Mouse (Mus musculus) A20 (cell line): ENCODE results near the gene Srebf1.
A peak's percentile ranks its signal among the peaks of the same experiment; 100 is the strongest.

Source experiments
- DNase-seq: peaks from one replicate; pipeline ENCODE4 v3.0.0-alpha.2; 2011; ENCODE audit warnings: low read depth, low spot score

Srebf1 gene

DNA sequence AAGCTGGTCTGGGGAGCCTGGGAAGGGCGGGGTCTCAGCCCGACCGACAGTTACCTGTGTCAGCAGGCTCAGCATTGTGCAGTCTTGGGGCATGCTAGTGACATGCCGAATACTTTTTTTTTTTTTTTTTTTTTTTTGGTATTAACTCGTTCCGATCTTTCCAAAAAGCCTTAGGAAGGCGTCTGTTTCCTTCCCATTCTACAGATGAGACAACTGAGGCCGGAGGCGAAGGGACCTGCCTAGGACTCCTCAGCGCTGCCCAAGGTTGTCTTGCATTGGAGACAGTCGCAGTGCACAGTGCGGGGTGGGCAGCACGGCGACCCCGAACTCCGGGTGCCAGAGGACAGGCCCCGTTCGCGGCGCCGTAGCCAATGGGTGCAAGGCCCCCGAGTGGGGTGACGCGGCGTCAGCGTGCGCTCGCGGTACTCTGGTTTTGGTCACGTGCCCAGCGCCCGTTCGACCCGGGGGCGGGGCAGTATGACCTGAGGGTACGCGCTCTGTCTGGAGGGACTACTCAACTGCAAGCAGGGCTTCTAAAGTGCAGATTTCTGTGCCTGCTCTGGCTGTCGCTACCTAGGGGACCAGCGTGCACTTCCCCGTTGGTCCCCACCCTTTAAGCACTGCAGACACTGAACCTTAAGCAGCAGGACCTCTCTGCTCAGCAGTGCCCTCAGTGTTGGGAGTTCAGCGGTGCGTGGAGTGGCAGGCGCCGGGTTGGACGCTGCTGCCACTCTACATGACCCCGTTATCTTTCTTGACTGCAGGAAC is at the start of gene Srebf1:
Srebf1 (minus strand) TSS at position 113 of the 768 bp plus-strand sequence.
- peak; percentile 98 for DNase-seq

DNA sequence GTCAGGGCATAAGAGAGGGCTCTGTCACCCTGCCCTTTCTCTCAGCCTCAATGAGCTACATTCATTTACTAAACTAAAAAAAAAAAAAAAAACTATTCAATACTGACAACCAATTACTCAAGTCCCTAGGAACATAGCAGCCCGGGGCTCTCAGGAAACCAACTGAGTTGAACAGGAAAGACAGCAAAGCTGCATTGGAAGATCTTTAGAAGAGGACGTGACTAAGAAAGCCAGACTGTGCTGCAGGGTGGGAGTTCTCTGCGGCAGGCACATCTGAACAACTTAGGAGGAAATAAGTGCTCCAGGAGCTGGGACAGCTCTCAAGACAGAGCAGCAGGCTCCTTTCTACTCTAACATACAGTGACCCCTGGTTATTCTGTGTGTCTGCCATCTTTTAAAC is 46.2 kb upstream of the Srebf1 start:
- no peak for DNase-seq

DNA sequence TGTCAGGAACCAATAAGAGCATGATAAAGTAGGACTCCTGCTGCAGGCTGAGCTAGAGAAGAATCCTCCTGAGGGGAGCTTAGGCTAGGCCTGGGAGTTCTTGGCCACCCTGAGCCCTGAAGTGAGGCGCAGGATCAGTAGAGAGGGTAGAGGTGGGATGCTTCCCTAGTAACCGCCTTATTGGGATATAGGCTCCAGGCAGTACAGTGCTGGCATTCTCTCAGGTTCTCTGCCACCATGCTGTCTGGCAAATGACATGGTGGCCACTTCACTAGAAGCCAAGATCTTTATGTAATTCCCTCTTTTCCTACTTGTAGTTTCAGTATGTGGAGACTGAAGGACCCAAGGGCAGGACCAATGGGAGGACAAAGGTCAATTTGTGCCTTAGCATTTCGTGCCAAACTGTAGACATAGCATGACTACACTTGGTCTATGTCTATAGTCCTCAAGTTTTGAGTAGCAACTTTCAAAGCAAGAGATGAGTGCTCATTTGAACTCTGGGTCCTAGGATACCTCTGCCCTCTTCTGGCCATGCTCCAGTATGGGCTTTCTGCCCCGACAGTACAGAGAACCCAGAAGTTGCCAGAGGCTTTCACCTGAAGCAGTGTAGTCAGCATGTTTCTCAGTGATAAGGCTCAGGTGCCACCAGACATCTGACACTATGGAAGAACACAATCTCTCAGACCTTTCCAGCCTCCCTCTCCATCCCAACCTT is 43.0 kb upstream of the Srebf1 start:
- DNase-seq, result peak; percentile 6

DNA sequence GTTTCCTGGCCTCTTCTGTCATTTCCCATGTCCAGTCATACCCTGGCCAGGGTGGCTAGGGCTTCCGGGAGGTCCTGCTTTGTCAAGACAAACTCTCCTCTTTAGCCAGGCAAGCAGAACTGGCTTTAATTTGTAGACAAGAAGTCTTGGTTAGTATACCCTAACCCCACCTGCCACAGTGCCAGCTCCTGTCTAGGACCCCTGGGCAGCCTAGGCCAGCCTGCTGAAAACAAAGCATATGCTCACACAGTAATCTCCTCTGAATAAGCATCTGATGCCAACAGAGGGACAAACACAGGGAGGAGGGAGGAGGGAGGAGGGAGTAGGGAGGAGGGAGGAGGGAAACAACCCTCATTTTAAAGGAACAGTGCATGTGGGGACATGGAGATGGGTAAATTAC is 42.3 kb upstream of the Srebf1 start:
- no peak for DNase-seq

DNA sequence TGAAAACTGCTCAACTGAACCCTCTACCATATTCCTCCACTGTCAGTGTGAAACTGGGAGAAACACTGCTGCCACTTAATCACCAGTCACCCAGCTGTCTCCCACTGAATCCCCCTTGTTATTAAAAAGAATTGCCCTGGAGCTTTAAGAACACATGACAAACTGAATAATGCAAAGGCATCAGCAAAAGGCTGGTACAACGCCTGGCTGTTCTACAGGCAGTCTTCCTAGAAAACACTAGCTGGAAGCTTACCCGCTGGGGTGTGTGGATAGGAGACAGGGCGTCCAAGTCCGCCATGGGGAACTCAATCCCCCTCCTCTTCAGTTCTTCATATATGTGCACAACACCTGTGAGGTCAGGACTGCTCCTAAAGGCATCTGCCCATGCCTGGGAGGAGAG is 40.0 kb upstream of the Srebf1 start:
- no peak for DNase-seq

DNA sequence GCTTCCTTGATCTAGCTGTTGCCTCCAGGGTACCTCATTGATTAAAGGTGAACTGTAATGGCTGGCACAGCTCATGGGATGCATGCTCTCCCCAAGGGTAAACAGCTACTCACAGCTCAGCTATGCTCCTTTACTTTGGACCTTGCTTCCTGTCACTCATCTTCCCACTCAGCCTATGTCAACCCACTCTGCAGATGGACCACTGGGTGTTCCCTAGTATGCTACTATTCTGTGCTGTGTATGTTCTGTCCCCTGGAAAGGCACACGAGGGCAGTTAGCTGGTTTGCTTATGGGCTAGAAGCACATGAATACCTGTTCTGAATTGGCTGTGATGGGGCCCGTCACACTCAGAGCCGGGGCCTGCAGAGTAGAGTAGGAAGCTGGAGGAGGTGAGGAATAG is 38.4 kb upstream of the Srebf1 start:
- no peak for DNase-seq

DNA sequence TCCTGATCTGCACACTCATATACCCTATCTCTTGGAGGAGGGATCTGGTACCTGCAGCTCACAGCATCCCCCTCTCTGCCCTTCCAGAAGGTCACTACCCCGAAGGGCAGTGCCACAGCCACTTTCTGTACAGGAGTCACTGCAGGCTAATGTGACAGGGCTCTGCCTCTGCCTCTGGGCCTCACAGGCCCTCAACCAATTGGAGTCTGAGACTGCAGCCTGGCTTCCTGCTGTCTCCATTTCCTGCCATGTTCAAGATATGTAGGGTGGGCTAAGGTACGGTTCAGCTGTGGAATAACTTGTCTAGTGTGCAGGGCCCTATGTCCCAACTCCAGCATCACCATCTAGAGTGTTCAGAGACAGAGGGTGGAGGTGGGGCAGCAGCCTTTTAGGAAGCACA is 35.3 kb upstream of the Srebf1 start:
- DNase-seq, result no peak

DNA sequence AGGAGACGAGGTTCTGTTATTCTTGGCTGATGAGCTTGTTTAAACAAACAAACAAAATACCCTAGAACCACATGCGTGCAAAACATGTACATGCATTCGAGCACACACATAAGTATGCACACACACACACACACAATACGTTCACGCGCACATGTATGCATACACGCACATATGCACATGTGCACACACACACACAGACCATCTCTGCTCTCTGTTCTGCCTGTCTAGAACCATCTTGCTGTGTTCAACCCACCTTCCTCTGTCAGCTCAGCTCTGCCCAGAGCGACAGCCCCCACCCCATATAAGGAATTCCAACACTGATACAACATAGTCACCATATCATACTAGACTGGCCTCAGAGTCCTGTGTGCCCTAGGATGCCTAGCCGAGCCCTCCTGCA is 34.3 kb upstream of the Srebf1 start:
- DNase-seq, result no peak

DNA sequence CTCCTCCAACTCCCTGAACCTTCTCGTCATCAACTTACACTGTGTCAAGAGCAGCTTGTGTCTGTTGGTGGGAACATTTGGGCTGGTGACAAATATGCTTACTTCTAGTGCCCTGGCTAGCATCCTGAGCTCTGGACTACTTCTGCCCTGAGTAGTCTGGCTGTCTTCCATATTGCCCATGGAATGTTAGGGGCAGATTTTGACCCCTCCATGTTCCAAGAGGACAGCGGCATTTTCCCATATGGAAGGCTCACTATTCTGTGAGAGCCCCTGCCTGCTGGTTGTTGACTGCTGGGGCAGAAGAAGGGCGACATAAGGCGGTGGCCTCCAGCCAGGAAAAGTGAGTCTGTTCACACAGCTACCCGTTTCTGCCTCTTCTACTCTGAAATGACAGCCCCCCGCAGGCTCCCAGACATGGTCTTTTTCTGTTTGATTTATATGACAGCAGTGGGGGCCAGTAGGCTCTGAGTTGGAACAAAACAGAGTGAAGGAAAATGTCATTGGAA is 33.8 kb upstream of the Srebf1 start:
- DNase-seq, result no peak

DNA sequence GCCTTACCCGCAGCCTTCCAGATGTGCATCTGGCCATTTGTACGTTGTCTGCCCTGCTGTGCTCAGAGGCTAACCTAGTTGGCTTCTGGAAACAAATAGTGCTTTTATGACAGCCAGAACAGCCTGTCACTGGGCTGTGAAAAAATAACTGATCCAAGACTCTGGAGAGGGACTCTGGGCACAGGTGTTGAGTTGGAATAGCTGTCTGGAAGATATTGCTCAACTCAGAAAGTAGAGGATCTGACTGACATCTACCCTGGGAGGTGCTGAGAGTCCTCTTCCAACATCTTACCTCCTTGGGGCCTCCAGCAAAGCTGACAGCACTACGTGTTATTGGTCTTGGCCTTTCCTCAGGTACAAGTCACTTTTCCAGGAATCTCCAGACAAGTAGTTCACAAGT is 33.3 kb upstream of the Srebf1 start:
- DNase-seq, result no peak

DNA sequence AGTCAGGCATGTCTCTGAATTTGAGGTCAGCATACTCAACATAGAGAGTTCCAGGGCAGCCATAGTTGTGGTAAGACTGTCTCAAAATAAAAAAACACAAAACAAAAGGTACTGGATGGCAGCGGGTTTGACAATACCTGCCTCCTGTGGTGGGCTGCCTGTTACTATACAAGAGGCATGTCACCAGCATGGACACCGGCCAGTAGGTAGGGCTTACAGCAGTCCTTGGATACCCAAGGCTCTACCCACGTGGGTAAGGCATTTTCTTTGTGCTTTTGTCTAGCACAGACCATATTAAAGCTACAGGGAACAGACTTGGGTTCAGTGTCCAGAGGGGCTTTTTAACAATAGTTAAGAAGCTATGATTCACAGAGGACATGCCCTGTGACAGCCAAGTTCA is 32.8 kb upstream of the Srebf1 start:
- no peak for DNase-seq

DNA sequence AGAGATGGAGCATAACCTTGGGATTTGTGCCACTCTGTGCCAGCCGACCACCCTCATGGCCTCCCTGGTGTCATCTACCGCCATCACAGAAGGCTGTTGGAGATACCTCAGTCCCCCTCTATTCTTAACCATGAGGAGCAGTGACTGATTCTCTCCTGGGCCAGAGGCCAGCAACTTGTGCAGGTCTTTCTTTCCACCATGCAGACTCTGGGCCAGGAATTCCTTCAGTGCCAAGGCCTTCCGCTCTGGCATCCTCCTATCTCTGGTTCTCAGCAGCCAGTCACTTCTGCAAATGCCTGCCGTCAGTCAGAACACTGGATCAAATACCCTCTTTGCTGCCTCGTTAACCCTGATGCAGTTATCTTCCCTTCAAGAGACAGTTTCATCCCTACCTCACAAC is 31.9 kb upstream of the Srebf1 start:
- no peak for DNase-seq

DNA sequence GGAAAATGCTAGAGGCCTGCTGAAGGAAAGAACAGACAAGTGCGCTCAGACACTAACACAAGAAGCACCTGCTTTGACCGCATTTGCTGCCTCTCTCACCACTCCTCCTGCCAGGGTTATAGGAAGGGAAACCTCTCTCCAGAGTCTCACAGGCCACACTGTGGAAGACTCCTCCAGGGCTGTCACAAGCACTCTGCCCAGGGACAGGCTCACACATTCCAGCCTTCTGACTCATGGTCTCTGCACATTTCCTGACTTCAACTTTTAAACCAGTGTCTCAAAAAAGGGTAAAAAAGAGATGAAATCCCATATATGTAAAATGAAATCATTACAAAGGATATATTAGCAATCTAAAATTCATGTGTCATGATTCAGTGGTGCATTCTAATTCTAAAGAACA is 31.2 kb upstream of the Srebf1 start:
- no peak for DNase-seq

DNA sequence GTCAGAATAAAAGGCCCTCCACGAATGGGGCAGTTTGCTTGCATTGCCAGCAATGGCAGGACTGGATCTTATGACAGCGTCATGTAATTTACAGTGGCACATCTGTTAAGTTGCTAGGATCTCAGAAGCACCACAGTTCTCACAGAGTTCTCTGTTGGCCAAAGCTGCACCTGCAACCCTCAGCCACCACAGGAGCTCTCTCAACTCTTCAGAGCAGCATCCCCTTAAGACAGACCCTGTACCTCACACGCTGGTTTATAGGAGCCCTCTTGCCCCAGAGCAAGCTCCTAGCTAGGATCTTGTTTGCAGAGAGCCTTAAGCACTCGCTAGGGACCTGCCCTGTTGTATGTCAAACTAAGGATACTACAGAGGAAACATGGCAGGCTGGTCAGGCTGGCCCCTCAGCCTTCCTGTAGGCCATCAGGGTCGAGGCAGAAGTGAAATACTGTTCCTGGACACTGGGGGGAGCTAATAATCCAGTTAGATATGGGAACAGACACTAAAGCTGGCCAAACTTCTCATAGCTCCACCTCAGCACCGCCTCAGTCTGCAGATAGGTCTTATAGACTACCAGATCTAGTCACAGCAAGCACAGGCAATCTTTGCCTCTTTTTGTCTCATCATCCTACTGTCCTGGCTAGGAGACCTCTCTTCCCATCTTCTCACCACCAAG is 28.7 kb upstream of the Srebf1 start:
- DNase-seq, result peak; percentile 63

DNA sequence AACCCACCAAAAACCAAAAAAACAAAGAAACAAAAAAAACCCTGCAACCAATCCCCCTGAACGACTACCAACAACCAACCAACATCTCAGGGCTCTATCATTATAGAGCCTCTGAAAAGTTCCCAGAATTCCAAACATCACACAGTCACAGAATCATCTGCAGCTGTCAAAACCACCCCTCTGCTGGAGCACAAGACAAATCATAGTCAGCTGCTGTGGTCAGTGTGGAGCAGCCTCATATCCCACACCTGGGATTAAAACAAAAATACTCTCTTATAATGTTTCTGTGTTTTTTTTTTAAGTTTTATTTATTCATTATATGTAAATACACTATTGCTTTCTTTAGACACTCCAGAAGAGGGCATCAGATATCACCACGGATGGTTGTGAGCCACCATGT is 27.5 kb upstream of the Srebf1 start:
- DNase-seq, result no peak

DNA sequence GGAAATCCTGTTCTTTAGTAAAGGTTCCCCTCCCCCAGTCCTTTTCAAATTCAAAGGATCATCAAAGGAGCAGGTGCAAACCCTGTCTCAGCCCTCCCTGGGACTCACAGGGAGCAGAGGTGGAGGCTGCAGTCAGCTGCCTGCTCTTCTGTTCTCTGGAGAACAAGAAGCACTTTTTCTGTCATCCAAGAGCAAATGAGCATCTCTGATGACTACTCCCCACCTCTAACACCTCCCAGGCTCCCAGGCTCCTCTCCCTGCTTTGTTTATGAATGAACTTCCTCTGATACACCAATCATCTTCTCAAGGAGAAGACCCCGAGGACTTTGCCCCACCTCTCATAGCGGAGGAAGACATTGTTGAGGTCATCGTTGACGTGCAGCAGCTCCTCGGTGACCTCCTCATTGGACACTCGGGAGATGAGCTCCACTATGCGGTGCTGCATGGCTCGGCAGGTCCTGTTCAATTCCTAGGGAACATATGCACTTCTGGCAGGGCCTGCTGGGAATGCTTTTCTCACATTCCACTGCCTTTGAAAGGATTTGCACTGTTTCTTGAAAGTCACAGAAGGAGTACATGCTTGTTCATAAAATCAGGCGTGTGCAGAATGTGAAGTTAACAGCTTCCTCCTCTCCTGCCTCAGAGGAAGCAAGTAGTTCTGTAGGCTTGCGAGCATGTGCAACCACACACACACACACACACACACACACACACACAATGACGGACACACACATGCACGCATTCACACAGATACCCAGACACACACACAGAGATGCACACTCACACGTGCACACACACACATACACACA is 26.4 kb upstream of the Srebf1 start:
- no peak for DNase-seq

DNA sequence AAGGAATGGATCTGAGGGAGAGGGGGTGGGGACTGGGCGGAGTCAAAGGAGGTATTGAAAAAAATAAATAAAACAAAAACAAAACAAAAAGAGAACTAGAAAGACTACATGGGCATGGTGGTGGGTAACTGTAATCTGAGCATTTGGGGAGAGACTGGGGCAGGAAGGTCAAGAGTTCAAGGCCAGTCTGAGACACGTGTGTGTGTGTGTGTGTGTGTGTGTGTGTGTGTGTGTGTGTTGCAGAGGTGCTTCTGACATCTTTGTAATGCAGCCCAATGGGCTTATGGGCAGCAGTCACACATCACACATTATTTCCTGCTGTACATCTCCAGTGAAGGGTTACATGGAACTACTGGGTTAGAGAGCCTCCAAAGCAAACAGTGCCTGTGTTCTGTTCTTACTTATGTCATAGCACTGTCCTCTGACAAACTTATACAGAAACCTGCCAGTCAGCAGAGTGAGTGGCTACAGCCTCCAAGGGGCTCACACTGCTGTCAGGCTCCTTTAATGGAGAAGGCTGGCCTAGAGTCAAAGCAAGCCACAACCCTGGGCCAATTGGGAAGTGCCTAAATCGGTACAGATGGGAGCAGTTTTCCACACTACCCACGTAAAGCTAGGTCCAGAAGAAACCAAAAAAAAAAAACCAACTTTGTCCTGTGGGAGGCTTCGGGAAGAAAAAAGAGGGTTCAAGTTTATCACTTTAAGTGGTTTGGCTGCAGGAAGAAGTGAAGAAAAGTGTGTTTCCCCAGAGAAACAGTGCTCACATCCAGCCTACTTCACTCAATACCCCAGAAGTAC is 25.6 kb upstream of the Srebf1 start:
- no peak for DNase-seq

DNA sequence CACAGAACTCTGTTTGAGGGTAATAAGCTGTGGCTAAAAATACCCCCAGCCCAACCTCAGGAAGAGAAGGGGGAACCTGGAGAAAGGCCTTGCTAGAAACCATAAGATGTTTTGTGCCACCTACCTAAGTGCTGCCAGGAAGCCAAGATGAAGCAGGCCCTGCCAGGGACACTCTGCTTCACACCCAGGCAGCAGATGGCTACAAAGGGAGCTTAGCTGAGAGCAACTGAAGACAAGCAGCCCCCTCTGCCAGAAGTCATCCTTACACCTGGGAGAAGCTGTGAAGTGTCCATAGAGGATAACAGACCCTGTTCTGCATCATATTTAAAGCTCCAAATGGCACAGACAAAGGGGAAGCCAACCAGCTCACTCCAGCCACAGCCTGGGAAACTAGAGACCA is 23.7 kb upstream of the Srebf1 start:
- no peak for DNase-seq

DNA sequence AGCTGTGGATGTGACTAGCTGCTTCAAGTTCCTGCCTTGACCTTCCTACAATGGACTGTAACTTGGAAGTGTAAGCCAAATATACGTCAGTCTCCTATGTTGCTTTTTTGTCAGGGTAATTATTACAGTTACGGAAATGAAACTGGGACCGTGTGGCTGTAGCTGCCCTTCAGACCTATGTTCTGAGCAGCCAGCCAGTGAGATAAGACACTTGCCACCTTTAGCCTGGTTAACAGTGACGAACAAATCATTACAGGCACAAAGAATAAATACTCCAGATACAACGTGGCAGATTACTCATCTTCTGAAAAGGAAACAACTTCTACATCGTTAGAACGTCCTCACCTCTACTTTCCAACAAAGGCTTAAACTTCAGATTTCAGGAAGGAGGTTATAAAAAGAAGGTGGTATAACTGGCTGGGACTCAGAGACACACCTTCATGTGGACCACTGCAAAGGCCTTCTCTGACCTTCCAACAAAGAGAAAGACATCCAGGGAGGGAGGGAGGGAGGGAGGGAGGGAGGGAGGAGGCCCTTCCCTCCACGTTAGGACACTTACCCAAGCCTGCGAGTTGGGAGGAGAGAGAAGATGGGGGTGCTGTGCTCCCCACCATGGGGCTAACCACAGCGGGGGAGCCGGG is 22.2 kb upstream of the Srebf1 start:
- DNase-seq, result no peak

DNA sequence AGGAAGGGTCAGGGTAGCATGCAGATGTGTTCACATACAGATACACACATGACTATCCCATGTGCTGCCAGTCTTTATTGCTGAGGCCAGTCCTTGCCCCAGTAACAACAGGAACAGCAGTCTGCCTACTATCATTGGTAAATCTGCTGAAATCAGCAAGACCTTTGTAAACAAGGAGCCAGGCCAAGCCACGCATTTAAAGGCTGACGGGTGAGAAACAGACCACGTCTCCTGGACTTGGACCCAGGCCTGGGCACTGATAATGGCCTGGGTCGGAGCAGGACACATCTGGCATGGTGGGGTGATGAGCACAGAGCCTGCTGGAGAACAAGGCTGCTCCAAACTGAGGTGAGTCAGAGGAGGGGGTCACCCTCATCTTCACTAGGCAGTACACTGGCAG is 18.1 kb upstream of the Srebf1 start:
- no peak for DNase-seq
